Mouse (Mus musculus) 3134 (cell line): ENCODE results near the gene Slc6a2.

Experiments
- DNase-seq: peaks from one replicate; pipeline ENCODE4 v3.0.0-alpha.2; 2011; ENCODE audit warnings: low spot score; ENCODE audit not compliant: insufficient read length; ENCODE audit errors: extremely low read depth

Gene Slc6a2

DNA sequence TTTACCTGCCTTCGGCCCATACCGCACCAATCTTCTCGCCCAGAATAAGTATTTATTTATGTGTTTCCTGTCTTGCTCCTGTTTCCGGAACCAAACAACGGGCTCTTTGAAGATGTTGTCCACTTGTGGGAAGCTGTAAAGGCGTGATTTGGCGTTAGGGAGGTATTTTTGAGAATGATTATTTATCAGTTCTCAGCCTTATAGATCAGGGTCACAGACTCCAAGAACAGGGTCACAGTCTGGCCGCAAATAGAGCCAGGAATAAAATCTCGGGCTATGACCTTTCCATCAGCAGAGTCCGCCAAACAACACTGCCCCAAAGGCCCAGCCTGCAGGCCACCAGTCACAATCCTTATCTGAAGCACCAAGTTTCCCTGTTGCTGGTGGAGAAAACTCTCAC lies at the start of gene Slc6a2:
Gene Slc6a2 (plus strand): TSS at position 301 of the 400 bp plus-strand sequence.
- DNase-seq: no peak

DNA sequence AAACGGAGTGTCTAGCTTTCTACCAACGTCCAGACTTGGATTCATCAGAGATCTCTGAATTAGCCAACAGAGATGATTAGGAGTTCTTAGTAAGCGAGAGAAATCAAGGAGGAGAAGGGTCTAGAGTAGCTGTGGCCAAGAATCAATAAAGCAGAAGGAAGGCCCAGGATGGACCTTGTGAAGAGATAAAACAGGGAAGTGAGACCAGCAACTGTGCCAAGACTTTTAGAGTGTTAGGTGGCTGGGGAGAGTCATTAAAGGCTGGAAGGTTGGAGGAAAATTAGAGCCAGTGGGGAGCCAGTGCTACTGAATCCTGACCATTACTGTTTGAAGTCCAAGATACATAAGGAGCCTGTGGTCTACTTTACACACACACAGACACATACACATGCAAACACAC lies 48.4 kb upstream of the Slc6a2 start:
- no peak for DNase-seq

DNA sequence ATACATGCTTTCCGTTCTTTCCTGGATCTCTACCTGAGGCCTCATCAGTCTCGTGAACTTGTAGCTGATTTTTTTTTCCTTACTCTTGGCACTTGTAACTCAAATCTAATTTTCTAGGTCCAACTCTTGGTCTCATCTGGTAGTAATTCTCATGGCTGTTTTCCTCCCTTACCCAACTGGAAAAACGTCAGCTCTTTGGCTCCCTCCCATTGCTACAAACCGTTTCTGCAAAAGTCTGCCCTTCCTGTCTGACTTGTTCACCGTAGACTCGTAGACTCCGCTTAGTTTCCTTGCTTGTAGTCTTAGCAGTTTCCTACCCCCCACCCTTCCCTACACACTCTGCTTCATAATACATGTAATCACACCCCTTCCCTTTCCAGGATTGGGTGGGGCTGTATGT lies 46.5 kb upstream of the Slc6a2 start:
- no peak for DNase-seq

DNA sequence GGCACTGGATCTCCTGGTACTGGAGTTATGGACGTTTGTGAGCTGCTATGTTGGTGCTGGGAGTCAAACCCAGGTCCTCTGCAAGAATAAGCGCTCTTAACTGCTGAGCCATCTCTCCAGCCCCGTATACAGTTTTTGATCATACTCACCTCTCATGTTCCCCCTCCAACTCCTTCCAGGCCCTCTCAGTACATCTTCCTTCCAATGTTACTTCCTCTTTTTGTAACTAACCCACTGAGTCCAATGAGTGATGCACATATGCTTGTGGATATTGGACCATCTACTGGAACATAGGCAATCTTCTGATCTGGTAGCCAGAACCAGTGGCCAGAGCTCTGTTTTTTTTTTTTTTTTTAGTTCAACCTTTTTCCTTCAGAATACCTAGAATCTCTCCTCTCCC lies 43.8 kb upstream of the Slc6a2 start:
- no peak for DNase-seq

DNA sequence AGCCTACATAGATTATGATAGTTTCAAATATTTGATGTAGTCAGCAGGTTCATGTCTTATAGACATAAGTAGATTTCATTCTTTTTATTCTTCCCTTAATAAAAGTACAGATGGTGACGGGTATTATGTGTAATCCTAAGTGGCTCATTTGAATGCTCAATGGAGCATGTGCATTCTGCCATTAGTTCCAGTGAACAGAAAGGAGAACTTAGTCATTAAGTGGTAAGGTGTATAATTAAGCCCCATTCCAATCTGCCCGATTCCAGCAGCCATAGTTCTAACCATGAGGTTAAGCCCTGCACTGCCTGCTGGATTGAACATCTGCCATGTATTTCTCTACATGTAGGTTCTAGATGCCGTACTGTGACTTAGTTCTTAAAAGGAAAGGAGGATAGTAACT lies 38.1 kb upstream of the Slc6a2 start:
- DNase-seq: no peak

DNA sequence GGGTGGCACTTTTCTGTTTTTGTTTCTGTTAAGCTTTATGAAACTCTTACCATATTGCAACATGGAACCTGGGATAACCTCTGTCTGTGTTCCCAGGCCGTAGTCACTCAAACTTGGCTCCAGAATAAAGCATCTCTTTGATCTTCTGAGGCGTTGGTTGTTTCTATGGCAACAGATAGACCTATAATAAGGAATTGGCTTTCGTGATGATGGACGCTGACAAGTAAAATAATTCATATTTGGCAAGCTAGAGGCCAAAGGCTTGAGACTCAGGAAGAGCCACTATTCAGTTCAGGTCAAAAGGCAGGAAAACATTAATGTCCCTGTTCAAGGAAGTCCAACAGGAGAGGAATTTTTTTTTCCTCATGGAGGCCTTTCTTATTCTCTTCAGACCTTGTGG lies 30.9 kb upstream of the Slc6a2 start:
- no peak for DNase-seq

DNA sequence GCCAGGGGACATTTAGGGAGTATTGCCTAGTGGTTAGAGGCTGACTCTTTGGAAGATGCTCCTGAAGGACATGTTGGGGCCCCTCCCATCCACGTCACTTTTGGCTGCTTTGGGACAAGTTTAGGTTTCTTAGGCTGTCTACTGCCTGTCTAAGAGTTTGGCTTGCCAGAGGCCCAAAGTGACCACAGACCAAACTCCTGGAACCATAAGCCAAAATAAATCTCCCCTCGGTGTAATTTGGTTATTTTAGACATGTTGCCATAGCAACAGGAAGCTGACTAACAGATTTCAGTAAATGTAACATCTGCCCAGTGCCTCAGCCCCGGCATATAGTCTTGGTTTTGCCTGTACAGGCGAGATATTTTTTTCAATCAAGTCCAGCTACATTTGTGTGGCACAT lies 21.8 kb upstream of the Slc6a2 start:
- peak; percentile 56 for DNase-seq

DNA sequence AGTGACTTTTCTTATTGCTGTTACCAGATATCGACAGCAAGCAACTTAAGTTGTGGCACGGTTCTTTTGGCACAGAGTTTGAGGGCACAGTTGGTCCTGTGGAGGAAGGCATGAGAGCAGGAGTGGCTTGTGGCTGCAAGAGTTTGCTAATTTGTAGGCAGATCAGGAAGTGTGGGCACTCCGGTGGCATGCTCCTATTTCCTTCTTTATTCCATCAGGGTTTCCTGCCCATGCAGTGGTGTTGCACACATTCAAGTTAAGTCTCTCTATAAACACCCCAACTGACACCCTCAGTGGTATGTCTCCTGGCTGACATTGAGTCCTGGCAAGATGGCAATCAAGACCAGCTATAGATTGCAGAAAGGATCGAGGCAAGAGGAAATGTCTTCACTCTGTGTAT lies 10.8 kb upstream of the Slc6a2 start:
- DNase-seq: no peak

DNA sequence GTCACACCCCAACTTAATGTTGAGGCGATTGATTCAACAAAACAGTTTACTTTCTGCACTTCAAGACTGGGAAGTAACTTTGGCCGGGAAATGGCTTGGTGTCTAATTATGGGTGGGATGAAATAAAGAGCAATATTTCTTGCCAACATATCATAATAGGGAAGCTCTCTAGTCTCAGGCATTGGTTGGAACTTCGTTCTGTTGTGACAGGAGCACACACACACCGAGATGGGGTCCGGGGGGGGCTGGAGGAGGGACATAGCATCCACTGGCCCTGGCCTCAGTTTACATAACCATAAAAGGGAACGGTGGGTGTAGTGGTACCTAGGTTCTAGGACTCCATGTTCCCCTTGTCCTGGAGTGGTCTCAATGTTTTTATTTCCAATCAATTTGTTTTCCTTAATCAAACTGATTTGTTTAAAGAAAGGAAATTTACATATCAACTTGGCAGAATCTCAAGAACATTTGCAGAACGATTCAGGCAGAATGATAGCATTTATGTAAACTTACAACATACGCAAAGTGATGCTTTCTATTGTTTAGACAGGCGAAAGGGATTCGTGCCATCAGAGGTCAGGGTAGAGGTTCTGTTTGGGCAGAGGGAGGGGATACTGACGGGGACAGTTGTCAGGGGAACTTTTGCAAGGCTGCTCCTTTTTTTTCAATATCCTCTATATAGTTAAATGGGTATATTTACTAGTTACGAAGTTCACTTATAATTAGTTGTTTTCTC lies 9.1 kb upstream of the Slc6a2 start:
- no peak for DNase-seq

DNA sequence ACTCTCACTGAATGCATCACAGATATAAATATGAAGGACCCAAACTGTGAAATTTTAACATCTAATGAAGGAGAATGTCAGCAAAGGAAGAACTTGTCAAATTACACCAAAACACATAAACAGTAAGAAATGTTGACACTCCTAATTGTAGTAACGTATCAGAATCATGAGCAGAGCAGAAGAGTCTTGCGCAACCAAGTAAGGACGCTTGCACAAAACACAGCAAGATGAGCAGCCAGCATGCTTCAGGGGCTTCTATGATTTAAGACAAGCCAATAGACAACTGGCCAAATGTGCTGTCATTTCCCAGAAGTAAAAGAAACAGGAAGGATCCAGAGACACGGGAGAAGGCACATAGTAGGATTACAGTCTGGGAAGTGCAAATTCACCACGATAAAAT lies 5.8 kb upstream of the Slc6a2 start:
- DNase-seq: no peak

DNA sequence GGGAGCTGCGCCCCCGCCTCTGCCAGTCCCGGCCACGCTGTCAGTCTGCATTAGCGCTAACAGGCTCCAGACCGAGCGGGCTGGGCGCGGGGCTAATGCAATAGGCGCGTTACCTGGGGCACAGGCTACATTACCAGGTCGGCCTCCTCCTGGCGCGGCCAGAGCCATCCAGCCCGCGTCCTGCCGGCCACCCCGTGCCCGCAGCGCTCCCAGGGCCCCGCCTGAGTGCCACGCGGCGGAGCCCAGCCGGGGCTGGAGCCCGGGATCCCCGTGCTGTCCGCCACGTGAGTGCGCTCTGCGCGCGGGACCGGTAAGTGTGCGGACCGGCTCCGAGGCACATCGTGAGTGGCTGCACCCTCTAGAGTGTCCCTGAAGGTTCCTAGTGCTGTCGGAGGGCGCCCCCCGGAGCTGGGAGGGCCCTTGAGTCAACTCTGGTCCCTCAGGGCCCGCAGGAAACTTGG lies 602 bp downstream of the Slc6a2 start:
- no peak for DNase-seq

DNA sequence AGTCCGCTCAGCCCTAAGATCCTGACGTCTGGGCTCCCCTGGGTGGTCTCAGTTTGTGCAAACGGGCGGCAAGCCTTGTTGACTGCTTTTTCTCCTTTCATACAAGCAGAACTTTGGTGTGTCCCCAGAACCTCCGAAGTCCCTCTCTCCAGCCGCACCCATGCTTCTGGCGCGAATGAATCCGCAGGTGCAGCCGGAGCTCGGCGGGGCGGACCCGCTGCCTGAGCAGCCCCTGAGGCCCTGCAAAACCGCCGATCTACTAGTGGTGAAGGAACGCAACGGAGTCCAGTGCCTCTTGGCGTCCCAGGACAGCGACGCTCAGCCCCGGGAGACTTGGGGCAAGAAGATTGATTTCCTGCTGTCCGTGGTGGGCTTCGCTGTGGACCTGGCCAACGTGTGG lies 1.2 kb downstream of the Slc6a2 start:
- DNase-seq: no peak

DNA sequence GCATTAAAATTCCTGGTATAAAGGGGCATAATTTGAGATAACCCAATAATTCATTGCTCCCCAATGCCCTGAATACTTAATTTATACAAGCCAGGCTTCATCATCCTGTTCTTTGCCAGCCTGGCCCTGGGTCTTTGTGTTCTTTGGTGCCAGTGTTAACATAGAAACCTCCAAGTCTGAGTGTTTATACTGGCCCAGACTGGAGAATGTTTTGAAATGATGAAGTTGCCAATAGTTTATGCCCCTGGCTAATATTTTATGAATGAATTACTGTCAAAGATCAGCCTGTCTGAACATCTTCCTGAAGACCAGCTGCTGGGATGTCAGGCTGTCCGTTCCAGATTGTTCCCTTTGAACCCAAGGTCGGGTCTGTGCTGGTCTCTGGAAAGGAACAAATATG lies 4.7 kb downstream of the Slc6a2 start:
- no peak for DNase-seq

DNA sequence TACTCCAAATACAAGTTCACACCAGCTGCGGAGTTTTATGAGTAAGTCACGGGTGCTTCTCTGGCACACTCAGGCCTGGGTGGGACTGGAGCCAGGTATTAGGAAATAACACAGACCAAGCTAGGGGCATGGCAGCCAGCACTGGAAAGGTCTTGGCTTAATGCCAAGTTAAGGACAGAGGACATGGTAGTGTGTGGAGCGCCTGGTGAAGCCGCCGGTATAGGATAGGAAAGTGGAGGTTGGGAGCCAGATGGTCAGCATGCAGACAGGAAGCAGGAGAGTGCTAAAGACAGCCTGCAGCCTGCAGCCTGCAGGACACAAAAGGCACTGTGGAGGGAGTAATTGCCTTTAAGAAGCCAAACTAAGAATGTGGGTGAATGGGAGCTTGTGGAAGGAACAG lies 13.1 kb downstream of the Slc6a2 start:
- DNase-seq: peak; percentile 80

DNA sequence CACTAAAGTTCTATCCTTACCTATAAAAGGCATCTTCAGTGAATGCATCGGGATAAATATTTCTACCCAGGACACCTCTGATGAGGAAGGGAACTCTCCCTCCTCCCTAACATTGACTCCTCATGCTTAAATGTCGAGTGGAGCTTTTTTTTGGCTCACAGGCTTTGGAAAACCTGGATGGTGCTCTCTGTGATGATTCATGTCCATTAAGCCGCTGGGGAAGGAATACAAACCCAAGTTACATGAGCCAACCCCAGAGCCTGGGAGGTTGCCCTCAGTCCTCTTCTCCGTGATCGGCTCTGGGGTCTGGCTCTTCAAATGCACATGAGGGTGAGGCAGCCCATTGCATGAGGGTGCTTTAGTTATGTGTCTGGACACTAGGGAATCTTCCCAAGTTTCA lies 16.8 kb downstream of the Slc6a2 start:
- no peak for DNase-seq

DNA sequence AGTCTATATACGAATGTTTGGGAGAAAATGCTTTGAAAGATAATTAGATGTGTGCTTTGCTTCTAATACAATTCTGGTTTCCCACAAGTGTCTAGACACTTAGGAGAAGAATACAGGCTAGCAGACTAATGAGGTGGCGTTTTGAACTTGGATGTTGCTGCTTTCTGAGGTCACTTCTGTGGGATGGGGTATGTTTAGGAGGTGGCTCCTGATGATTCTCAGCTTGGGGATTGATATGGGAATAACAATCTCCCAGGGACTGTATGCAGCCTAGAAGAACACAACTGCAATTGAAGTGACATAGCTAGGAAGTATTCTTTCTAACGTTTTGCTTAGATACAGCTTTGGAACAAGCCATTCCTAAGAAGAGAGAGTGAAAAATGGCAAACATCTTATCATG lies 22.6 kb downstream of the Slc6a2 start:
- no peak for DNase-seq

DNA sequence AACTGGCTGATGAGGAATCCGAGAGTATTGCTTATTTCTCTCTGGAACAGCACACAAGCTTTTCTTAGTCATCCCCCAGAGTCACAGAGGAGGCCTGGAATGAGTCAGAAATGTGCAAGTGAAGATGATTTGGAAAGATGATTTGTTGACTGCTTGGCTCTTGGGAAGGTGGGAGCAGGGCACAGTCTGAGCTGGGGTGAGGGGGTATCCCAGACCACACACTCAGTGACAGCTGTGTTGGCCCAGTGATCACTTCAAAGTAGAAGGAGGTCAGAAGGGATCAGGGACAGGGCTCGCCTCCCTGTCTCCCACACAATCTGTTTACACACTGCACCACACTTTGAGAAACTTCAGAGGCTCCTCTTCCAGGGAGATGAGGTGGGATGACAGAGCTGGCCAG lies 24.5 kb downstream of the Slc6a2 start:
- no peak for DNase-seq

DNA sequence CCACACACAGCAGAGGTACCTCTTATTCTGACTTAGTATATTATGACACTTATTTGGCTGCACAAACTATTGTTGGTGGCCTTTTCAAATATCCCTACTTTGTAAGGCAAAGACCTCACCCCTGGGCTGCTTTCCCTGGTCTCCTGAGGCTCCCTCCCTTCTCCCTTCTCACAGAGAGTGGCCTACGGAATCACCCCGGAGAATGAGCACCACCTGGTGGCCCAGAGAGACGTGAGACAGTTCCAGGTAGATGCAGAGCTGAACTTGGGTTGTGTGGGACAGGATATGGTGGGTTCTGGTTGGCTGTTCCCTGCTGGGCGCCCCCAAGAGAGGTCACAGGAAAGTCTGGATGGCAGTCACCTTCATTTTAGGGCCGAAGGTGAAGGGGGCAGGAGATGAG lies 37.0 kb downstream of the Slc6a2 start:
- DNase-seq: no peak

DNA sequence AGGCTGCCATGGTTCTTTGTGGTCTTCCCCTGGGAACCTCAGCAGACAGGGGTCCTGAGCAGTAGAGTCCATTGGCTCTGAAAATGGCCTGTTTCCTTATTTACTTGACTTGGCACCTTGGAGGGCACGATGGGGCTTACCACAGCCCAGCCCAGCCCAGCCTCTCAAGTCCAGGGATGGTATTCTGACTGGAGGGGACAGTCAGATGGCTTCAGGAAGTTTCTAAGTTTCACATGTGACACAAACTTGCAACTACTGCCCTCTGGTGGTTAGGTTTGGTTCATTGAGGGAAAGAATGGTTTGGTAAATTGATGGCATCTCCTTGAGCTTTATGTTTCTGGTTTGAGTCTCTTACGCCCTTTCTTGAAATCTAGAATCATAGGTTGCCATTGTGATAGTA lies 38.7 kb downstream of the Slc6a2 start:
- DNase-seq: no peak

DNA sequence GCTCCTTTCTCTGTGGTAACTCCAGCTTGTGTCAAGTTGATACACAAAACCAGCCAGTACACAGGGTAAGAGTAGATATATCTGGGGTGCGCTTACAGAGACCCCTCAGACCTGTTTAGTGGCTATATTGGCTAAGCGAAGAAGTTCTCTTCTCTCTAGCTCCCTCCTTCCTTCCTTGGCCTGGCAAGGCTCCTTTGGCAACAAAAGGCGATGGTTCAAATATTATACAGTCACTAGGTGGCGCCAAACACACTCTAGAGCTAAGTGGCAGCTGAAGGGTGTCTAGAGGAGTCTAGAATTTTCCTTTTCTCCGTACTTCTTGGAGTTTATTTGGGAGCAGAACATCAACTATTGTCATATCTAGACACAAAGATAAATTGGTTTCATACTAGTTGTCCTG lies 50.4 kb downstream of the Slc6a2 start:
- DNase-seq: no peak

DNA sequence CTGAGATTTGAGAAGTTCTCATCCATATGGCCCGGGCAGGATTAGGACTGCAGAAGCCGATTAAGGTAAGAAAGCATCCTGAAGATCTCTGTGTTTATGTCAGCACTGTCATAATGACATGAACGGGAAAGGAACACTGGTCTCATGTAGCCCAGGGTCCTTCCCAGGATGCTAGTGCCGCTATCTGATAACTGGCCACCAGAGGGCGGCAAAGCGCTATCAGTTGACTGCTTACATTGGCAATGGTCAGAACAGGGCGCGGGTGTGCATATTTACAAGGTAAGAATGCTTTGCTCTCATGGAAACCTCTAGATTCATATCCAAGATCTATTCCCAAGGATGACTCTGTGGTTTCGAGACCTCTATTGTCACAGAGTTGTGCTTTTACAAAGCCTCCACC lies 51.6 kb downstream of the Slc6a2 start:
- no peak for DNase-seq

DNA sequence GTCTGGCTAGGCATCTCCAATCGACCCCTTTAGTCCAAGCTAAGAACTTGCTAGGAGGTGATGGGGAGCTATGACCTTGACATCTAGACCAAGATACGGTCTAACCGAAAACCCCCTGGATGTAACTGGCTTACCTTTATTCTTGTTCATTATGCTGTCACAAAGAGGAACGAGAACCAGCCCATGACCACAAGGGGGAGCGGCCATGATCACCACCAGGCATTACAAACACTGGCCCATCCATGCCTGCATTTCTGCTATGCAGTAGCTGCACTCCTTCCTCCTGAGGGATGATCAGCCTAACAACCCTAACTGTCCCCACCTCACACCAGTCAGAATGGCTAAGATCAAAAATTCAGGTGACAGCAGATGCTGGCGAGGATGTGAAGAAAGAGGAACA lies 52.3 kb downstream of the Slc6a2 start:
- DNase-seq: no peak

DNA sequence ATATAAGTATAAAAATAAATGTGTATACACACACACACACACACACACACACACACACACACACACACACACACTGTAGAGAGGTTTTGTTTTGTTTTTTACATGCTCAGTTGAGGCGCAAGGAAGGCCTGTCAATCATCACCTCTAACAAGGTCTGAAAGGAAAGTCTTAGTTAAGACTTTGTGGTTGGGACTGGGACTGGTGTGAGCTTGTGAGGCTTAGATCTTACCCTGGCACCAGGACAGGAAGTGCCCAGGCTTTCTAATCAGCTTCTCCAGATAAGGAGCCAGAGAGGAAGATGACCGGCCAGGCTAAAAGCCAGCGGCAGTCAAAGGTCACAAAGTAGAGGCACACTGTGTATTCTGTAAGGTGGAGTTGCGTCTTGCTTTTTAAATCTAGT lies 54.4 kb downstream of the Slc6a2 start:
- no peak for DNase-seq
